Mouse (Mus musculus) G1E (cell line): ENCODE results near the gene Il18bp. TPM values are rescaled to one million over a fixed set of nuclear protein-coding genes. Genes with fewer than 3 reads are reported as not detected.

Source experiments
- ATAC-seq: 2 replicates; pipeline ENCODE4 v1.8.0; 2016; ENCODE audit warnings: mild to moderate bottlenecking; ENCODE audit not compliant: insufficient number of reproducible peaks, poor library complexity, low FRiP score, severe bottlenecking; ENCODE audit errors: extremely low read depth
- DNase-seq: peaks from one replicate; pipeline ENCODE4 v3.0.0; 2012; ENCODE audit warnings: low spot score
- H3K27me3 ChIP-seq: 2 replicates; pipeline ENCODE4 v1.6.1; 2012; ENCODE audit warnings: mild to moderate bottlenecking, low read length, inconsistent platforms; ENCODE audit not compliant: insufficient read depth
- H3K36me3 ChIP-seq: replicated peaks from 2 replicates; pipeline ENCODE3; 2012; ENCODE audit warnings: mild to moderate bottlenecking, inconsistent platforms
- H3K4me1 ChIP-seq: 2 replicates; pipeline ENCODE4 v1.6.1; 2012; ENCODE audit warnings: low read depth, low read length, inconsistent platforms, mixed read lengths; ENCODE audit not compliant: insufficient read depth
- H3K4me3 ChIP-seq: 2 replicates; pipeline ENCODE4 v1.5.1; 2012; ENCODE audit warnings: low read depth, mild to moderate bottlenecking, inconsistent platforms, low read length, moderate library complexity, mixed read lengths
- H3K9me3 ChIP-seq: replicated peaks from 2 replicates; pipeline ENCODE4 v1.6.1; 2012; ENCODE audit warnings: inconsistent platforms
- CTCF ChIP-seq: IDR thresholded peaks from 2 replicates; pipeline ENCODE4 v1.5.1; 2012; ENCODE audit warnings: low read depth, low read length, inconsistent platforms, mixed read lengths
- GATA1 ChIP-seq: IDR thresholded peaks from 2 replicates; pipeline ENCODE4 v1.6.1; 2012; ENCODE audit warnings: borderline replicate concordance, low read length, inconsistent platforms, mixed read lengths
- GATA2 ChIP-seq: IDR thresholded peaks from 2 replicates; pipeline ENCODE4 v1.6.1; 2012; ENCODE audit warnings: low read depth, low read length, inconsistent platforms, borderline replicate concordance
- POLR2AphosphoS5 ChIP-seq: IDR thresholded peaks from 2 replicates; pipeline ENCODE4 v1.6.1; 2012; ENCODE audit warnings: low read depth, low read length, inconsistent platforms; ENCODE audit not compliant: insufficient replicate concordance
- TAL1 ChIP-seq: conservative IDR thresholded peaks from 2 replicates; pipeline ENCODE4 v1.6.1; 2012; ENCODE audit warnings: low read depth, low read length, inconsistent platforms, mixed read lengths
- polyA plus RNA-seq: library from polyadenylated mRNA; stranded (reverse); fragments of >175 nt; gene quantifications from 2 replicates; pipeline ENCODE4 v1.2.3, GENCODE M21; 2012
- total RNA-seq, 2 experiments: library from RNA; stranded (forward) in 1 of 2; stranded (reverse) in 1 of 2; fragments of 200-1000 nt in 1 of 2; fragments of >200 nt in 1 of 2; fragmentation: Nextera tagmentation in 1 of 2; gene quantifications; 2 replicates each; pipeline ENCODE4 v1.2.3; 2014 to 2017

The Il18bp gene
- total and polyA plus RNA-seq, 3 experiments = 1.8 to 4.2 (median 2.7) TPM

DNA sequence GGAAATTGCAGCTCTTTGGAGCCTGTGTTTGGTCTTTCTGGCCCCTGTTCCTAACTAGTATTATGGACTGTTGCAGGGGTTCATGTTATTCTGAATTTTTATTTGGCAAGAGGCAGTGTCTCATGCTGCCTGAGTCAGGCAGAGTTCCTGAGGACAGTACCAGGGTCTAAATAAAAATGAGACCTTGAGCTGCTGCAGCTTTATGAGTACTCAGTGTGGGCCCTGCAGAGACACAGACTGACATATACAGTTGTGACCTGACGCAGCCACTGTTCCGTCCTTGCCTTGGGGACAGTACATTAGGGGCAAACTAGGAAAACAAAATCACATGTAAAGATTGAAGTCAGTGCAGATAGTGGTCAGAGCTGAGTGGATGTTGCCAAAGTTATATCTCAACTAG lies 3.5 kb downstream of the Il18bp start:
- Histone ChIP-seq H3K27me3 (no peaks in the 10 kb centered on the region), H3K36me3 (peaks cover 100% of the 10 kb centered on the region), H3K4me3 (no peak overlapping the region), H3K9me3 (no peaks in the 10 kb centered on the region), H3K4me1 (peaks cover 21% of the 10 kb centered on the region)
- no peak for TF ChIP-seq POLR2AphosphoS5
- no peak for TF ChIP-seq GATA1
- no peak for TF ChIP-seq GATA2
- no peak for TF ChIP-seq CTCF
- no peak for TF ChIP-seq TAL1
- no peak for ATAC-seq
- DNase-seq = no peak

DNA sequence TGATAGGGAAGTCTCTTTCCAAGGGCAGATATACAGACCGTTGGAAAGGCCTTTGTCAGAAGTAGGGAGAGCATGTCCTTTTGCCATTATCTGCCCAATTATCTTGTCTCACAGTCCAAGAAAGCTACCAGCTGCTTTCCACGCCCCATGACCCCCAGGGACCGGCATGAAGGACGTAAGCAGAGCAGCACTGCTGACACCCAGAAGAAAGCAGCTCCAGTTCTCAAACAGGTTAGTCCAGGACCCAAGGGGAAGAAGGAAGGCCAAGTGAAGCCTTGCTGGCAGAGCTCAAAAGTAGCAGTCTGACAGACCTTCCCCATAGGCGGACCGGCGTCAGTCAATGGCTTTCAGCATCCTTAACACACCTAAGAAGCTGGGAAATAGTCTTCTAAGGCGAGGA lies 5.1 kb downstream of the Il18bp start:
- no peaks in the 10 kb centered on the region for H3K9me3 ChIP-seq
- H3K36me3 ChIP-seq = peaks cover 100% of the 10 kb centered on the region
- no peak for ATAC-seq
- no peaks in the 10 kb centered on the region for H3K27me3 ChIP-seq
- no peak for DNase-seq
- H3K4me1 ChIP-seq = peaks cover 20% of the 10 kb centered on the region
- TF ChIP-seq GATA2 (no peak), POLR2AphosphoS5 (no peak), CTCF (no peak), TAL1 (no peak), GATA1 (no peak)
- H3K4me3 ChIP-seq = no peak overlapping the region

DNA sequence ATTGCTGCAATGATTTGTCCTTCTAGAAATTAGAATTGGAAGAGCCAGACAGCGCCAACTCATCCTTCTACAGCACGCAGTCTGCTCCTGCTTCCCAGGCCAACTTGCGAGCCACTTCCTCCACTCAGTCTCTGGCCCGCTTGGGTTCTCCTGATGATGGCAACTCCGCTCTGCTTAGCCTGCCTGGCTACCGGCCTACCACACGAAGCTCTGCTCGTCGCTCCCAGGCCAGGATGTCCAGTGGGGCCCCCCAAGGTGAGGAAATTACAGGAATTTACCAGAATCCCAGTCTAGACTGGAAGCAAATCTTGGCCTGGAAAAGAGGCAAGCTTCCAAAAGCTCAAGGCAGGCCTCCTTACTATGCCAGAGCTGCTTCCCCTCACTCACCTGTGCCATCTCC lies 6.6 kb downstream of the Il18bp start:
- Histone ChIP-seq H3K4me3 (no peak overlapping the region), H3K36me3 (peaks cover 98% of the 10 kb centered on the region), H3K27me3 (no peaks in the 10 kb centered on the region), H3K4me1 (peaks cover 5% of the 10 kb centered on the region), H3K9me3 (no peaks in the 10 kb centered on the region)
- ATAC-seq = no peak
- DNase-seq = no peak
- TF ChIP-seq GATA1 (no peak), CTCF (no peak), POLR2AphosphoS5 (no peak), TAL1 (no peak), GATA2 (no peak)

DNA sequence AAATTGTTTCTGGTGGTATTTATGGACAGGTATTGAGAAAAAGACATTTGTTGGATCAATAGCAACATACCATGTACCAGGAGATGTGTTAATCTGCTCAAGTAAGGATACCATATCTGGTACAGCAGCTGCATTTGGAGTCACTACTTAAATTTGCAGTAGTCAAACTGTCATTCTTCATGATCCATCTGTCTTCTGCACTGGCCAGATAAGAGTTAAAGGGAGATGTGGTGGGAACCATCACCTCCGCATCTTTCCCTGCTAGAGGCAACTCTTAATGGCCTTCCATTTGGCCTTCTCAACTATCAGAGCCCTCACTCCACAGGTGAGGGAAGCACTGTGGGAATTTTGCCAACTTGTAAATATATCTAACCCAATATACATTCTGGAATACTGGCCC lies 12.0 kb downstream of the Il18bp start:
- Histone ChIP-seq H3K4me1 (peaks cover 23% of the 10 kb centered on the region; the same call in 1 of the 2 replicates), H3K4me3 (no peak overlapping the region), H3K36me3 (peaks cover 97% of the 10 kb centered on the region), H3K9me3 (no peaks in the 10 kb centered on the region), H3K27me3 (no peaks in the 10 kb centered on the region)
- TF ChIP-seq CTCF (no peak), TAL1 (peak; percentile 16; the same call in 1 of the 2 replicates)
- DNase-seq (no peak), ATAC-seq (no peak)

DNA sequence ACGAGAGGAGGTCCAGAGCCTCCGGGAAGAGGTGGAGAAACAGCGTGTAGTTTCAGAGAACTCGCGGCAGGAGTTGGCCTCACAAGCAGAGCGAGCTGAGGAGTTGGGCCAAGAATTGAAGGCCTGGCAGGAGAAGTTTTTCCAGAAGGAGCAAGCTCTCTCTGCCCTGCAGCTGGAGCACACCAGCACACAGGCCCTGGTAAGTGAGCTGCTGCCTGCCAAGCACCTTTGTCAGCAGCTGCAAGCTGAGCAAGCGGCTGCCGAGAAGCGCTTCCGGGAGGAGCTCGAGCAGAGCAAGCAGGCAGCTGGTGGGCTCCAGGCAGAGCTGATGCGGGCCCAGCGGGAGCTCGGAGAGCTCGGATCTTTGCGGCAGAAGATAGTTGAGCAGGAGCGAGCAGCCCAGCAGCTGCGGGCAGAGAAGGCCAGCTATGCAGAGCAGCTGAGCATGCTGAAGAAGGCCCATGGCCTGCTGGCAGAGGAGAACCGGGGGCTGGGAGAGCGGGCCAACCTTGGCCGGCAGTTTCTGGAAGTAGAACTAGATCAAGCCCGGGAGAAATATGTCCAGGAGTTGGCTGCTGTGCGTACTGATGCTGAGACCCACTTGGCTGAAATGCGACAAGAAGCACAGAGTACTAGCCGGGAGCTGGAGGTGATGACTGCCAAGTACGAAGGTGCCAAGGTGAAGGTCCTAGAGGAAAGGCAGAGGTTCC lies 17.4 kb downstream of the Il18bp start:
- TF ChIP-seq CTCF = no peak
- no peak for TF ChIP-seq GATA2
- TF ChIP-seq GATA1 = no peak
- TF ChIP-seq TAL1 = no peak
- TF ChIP-seq POLR2AphosphoS5 = no peak
- peaks cover 19% of the 10 kb centered on the region; the same call in 1 of the 2 replicates for H3K4me1 ChIP-seq
- no peak overlapping the region for H3K4me3 ChIP-seq
- no peaks in the 10 kb centered on the region for H3K9me3 ChIP-seq
- peaks cover 97% of the 10 kb centered on the region for H3K36me3 ChIP-seq
- no peak for DNase-seq
- ATAC-seq = no peak
- H3K27me3 ChIP-seq = no peaks in the 10 kb centered on the region

DNA sequence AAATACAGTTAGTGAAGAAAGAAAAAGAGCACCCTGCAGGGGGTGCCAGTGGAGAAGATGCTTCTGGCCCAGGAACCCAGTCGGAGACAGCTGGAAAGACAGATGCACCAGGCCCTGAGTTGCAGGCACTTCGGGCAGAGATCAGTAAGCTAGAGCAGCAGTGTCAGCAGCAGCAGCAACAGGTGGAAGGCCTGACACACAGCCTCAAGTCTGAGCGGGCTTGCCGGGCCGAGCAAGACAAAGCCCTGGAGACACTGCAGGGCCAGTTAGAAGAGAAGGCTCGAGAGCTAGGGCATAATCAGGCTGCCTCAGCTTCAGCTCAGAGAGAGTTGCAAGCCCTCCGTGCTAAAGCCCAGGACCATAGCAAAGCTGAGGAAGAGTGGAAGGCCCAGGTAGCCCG lies 18.2 kb downstream of the Il18bp start:
- DNase-seq (no peak), ATAC-seq (no peak)
- Histone ChIP-seq H3K27me3 (no peaks in the 10 kb centered on the region), H3K9me3 (no peaks in the 10 kb centered on the region), H3K4me1 (peaks cover 14% of the 10 kb centered on the region; the same call in 1 of the 2 replicates), H3K36me3 (peaks cover 97% of the 10 kb centered on the region), H3K4me3 (no peak overlapping the region)
- no peak for TF ChIP-seq TAL1
